Mouse (Mus musculus) layer of hippocampus, adult 2 months (tissue): ENCODE data around the gene Il9r. TPM values are rescaled to one million over a fixed set of nuclear protein-coding genes. Genes with fewer than 3 reads are reported as not detected.

Experiments
- DNase-seq, 2 experiments: peaks; one replicate each; pipeline ENCODE4 v3.0.0; 2022; ENCODE audit warnings: low spot score in 2 of 2
- H3K27ac ChIP-seq: fragments of 200-600 bp; 2 replicates; pipeline ENCODE4 v1.8.1; 2022
- H3K4me3 ChIP-seq: fragments of 200-600 bp; 2 replicates; pipeline ENCODE4 v1.8.1; 2022; ENCODE audit warnings: mild to moderate bottlenecking
- CTCF ChIP-seq: fragments of 200-600 bp; conservative IDR thresholded peaks from 2 replicates; pipeline ENCODE4 v1.8.1; 2022; ENCODE audit warnings: antibody characterized with exemption, mild to moderate bottlenecking, moderate library complexity
- total RNA-seq, 2 experiments: library from RNA; stranded (reverse); gene quantifications; 2 replicates each; pipeline ENCODE4 v1.2.3; 2021

Il9r gene
- total RNA-seq, 2 experiments from 2014 or later, result not detected

DNA sequence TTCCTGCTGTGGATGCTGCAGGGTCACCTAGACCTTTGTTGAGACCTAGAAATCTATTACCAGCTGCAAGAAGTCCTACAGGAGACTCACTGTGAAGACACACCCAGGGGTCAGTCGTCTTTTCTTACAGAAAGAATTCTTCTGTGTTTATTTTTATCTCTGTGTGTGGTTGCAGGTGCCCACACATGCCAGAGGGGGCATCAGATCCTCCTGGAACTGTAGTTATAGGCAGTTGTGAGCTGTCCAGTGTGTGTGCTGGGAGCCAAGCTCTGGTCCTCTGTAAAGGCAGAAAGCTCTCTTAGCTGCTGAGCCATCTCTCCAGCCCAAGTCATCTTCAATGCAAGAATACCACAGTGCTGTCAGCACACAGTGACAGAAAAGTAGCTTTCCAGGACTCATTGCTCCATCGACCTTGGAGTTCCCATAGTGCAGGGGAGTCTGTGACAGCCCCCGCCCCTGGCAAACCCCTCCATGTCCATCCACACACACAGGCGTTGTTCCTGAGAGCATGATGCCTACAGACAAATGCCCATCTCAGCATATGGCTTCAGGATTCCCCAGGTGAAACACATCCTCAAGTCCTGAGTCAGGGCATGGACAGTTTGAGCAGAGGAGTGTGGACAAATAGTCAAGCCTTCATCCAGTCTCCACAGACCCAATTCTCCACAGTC, 23.4 kb upstream of the Il9r start:
- Histone ChIP-seq H3K4me3 (no peak overlapping the region), H3K27ac (no peak overlapping the region)
- TF ChIP-seq CTCF, result peak; percentile 46
- DNase-seq, result no peak

DNA sequence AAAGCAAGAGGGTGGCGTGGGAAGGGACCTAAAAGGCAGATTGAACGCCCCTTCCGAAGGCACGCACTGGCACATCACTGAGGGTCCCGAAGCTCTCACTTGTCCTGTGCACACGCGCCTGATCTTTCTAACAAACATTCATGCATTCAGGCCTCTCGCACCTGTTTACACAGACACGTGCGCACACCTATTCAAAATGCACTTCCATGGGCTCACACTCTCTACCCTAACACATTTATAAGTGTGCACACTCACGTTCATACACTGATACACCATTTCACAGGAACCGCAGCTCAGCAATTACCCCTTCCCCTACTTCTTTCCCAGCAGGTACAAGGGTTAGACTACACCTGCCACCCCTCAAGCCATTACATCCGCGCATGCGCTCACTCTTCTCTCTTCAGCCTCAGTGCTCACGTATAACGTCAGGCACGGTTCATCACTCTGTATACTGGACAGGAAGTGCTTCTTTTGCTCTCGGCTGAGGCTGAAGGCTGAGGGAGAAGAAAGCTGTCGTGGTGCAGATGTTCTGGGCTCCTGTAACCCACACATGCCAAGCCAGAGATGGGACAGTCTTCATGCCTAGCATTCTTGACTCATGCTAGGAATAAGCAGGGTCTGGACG, 22.6 kb upstream of the Il9r start:
- Histone ChIP-seq H3K27ac (peak overlapping the region; percentile 73; the same call in 1 of the 2 replicates), H3K4me3 (peak overlapping the region; percentile 62)
- peak in 1 of 2 experiments; percentile 8 for DNase-seq
- no peak for TF ChIP-seq CTCF

DNA sequence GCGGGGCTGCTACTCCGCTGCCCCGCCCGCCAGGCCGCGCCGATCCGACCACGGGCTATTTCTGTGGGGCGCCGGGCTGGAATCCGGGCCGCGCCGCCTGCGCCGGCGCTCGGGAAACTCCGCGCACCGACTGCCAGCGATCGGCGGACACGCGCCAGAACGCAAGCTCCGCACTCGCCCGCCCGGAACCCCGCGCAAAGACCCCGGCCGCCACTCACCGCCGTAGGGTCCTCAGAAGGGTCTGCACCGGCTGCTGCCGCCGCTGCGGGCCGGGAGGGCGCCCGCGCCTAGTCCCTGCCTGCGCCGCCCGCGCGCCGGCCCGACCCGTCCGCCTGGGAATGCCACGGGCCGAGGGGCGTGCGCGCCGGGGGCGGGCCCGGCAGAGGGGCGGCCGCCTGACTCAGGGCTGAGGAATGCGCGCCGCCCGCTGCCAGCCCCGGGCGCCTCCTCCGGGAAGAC, 21.9 kb upstream of the Il9r start, which contains the start of gene Rhbdf1:
Gene Rhbdf1, minus strand, starts transcription at position 350 of the 459 bp plus-strand sequence.
- H3K27ac ChIP-seq, result peak within 1 kb of the TSS; percentile 88
- H3K4me3 ChIP-seq, result peak within 1 kb of the TSS; percentile 62
- DNase-seq, result no peak
- TF ChIP-seq CTCF, result no peak

DNA sequence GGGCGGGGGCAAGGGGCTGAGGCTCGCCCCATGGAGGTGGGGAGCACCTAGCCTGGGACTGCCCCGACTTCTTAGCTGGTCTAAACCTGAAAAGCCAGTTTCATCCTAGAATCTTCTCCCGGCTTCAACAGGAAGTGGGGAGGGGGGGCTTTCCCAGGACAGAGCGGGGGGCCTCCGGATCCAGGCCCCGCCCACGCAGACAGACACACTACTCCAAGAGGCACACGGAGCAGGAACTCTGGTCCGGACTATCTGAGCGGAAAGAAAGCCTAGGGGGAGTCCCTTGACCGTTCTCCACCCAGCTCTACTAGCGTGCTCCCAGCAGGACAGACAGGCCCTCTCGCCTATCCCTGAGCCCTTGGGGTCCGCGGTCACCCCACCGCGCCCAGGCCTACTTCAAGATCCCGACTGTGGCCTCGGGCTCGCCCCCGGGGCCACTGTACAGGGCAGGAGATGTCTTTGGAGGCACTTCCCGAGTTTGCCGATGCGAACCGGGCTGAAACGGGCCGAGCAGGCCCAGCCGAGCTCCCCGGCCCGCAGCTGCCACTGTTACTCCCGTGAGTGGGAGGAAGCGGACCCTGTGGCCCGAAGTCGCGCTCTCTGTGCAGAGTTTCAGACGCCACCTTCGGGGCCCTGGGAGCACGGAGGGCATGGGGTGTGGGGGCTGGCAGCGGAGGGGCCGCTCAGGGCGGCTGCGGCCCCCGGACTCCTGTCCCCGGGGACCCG, 21.3 kb upstream of the Il9r start:
- peak overlapping the region; percentile 62 for H3K4me3 ChIP-seq
- DNase-seq, result no peak

DNA sequence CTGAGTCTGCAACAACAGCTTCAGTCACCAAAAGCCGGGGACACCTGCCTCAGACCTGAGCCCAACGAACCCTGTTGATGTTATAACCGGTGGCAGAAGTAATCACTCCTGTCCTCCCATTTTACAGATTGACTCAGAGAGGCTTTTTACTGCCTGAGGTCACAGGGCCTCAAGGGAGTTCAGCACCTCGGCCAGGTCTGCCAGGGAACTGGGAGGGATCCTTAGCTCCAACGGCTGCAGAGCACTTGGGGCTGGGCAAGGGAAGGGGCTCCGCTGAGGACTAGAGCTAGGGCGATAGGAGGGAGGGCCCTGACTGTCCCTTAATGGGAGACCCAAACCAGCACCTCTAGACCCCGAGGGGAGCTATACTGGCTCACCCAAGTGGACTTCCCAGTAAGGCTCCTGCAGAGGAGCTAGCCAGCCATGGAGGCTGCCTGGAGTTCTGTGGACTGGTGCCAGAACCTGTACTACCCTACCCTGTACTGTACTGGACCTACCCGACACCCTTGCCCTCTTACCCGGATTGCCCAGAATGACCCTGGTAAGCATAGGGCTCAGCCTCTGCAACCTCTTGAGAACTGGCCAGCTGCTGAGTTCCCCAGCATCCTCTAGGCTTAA, 20.6 kb upstream of the Il9r start:
- TF ChIP-seq CTCF, result no peak
- DNase-seq, result no peak
- H3K27ac ChIP-seq, result peak overlapping the region; percentile 88
- peak overlapping the region; percentile 62 for H3K4me3 ChIP-seq

More for the DNA sequence above, 21.3 kb upstream of the Il9r start:
- H3K27ac ChIP-seq, result peak overlapping the region; percentile 88
- no peak for TF ChIP-seq CTCF

DNA sequence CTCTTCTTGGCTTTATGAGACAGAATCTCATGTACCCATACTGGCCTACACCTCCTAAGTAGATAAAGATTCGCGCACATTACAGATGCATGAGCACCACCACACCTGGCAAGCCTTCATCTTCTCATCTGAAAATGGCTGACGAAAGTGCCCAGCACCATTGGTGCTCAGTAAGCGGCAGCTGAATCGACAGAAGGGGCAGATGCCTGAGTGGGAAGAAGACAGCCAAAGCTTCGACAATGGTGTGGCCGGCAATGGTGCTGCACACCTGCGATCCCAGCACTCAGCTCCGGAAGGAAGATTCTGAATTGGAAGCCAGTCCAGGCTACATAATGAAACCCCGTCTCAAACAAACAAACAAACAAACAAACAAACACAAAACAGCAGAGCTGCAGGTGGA, 19.2 kb upstream of the Il9r start:
- TF ChIP-seq CTCF, result no peak
- peak in 1 of 2 experiments; percentile 57 for DNase-seq
- Histone ChIP-seq H3K4me3 (no peak overlapping the region), H3K27ac (peak overlapping the region; percentile 19; the same call in 1 of the 2 replicates)

DNA sequence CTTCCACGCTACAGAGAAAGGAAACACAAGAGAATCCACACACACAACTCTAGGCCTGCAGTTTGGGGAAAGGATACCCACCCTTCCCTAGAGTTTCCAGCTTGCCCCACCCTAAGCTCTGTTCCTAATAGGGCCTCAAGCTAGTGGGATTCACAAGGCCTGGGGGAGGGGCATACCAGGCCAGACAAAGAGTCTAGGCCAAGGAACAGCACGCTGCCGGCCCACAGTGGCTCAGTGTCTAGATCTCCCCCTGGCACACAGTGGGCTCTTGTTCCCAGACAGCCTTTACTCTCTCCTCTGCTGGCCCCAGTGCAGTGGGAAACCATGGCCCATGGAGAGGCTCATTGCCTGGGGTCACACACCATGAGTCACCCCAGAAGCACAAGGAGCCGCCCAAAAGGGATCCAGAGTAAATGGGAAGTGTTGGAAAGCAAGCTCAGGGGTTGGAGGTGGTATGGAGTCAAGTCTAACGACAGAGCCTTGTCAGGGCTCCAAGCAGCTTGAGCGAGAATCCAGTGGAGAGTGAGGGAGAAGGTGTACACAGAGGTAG, 18.5 kb upstream of the Il9r start:
- TF ChIP-seq CTCF, result no peak
- Histone ChIP-seq H3K4me3 (no peak overlapping the region), H3K27ac (peak overlapping the region; percentile 19; the same call in 1 of the 2 replicates)
- DNase-seq, result no peak

DNA sequence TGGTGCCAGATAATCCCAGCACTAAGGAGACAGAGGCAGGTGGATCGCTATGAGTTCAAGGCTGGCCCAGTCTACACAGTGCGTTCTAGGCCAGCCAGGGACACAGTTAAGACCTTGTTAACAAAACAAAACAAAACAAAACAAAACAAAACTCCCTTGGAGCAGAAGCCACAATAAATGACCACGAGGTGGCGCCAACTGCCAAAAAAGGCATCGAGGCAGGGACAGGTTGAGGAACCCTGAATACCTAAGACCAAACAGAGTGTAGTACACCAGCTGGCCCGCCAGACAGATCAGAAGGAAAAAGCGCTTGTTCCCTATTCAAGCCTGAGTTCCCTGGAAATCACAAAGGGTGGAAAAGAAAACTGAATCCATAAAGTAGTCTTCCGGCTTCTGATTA, 16.8 kb upstream of the Il9r start:
- peak in 1 of 2 experiments; percentile 80 for DNase-seq
- H3K4me3 ChIP-seq, result no peak overlapping the region
- H3K27ac ChIP-seq, result no peak overlapping the region
- TF ChIP-seq CTCF, result peak; percentile 86

DNA sequence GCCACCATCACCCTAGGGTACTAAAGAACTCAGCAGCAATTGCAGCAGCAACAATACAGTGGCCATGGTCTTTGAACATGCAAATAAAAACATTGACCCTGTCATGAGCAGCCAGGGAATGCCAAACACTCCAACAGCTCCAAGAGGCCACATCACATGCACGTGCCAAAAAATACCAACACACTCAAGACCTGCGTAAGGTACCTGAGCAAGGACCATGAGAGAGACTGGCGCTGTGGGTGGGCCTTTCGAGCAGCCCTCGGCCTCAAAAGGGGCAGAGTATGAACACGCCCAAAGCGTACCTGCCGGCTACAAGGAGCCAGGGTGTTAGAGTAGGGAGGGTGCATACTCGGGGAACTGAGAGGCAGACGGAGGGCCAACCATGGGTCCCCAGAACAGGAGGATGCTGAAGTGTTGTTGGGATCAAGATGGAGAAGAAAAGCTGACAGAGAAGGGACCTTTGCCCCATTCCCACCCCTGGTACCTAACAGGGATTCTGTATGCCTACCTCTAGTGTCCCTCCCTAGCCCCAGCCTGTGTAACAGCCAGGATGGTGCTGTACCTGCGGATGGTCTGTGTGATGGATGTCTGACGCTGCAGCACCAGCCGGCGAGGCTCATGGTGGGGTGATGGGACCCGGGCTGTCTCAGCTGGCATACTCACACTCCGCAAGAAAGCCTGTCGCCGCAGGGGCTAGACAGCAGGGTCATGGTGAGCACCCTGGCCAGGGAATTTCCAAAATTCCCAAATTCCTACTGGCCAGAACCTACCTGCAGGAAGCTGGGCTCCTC, 15.5 kb upstream of the Il9r start:
- no peak overlapping the region for H3K27ac ChIP-seq
- H3K4me3 ChIP-seq, result no peak overlapping the region
- DNase-seq, result no peak
- TF ChIP-seq CTCF, result no peak

DNA sequence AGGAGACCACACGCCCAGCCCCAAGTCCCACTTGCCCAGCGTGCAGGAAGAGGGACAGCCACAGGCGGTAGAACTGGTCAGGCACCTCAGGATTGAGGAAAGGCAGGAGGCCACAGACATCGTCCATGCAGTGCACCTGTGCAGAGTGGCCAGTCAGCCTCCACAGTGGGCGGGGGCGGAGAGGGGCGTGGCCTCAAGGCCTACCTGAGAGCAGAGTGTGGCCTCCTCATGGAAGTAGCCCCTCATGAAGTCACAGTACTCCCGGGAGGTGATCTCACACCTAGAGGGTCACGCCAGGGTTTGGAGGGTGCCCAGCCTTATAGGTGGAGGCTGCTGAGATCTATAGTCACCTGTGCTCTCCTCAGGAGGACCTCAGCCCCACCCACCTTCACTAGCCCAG, 10.5 kb upstream of the Il9r start:
- no peak for TF ChIP-seq CTCF
- Histone ChIP-seq H3K27ac (no peak overlapping the region), H3K4me3 (no peak overlapping the region)
- DNase-seq, result no peak

DNA sequence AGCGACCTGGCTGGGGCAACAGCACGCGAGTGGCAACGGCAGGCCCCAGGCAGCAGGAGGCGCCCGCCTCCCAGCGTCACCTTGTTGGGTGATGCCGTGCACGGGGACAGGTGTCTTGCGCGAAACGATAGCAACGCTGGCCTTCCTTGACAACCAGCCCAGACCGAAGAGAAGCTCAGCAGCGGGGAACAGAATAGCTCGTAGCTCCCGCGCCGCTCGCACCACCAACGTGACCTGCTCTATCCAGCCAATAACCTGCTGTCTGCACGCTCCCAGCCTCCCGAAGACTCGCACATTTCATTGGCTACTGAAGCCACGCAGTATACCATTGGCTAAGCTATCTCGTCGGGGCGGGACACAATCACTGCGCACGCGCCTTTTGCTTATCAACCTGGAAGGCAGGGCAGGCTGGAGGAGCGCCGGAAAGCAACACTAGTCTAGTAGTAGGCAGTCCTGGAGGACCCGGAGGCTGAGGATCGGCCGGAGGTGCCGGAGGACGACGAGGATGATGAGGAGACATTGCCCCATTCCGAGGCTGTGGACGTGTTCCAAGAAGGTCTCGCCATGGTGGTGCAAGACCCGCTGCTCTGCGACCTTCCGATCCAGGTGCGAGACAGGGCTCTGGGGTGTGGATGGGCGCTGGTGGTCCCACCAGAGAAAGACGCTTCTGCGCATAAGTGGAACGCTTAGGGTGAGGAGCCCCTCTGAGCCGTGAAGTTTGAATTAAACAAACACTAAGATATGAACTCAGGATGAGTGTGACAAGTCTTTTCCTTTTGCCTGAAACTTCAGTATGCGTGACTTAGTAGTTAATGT, 5.2 kb upstream of the Il9r start, which contains the start of gene Snrnp25:
Gene Snrnp25, plus strand, starts transcription at position 358 of the 816 bp plus-strand sequence.
- TF ChIP-seq CTCF, result peak; percentile 62
- peak within 1 kb of the TSS; percentile 78 for H3K4me3 ChIP-seq
- peak within 1 kb of the TSS; percentile 46 for H3K27ac ChIP-seq
- DNase-seq, result peak; percentile 92 to 97
